Mouse (Mus musculus) ES-E14 (cell line): ENCODE data around the gene Hspbap1. TPM values are rescaled to one million over a fixed set of nuclear protein-coding genes. Genes with fewer than 3 reads are reported as not detected.
A peak's percentile ranks its signal among the peaks of the same experiment; 100 is the strongest.

Source experiments
- DNase-seq: peaks from one replicate; pipeline ENCODE4 v3.0.0-alpha.2; 2013; ENCODE audit warnings: low read depth, low spot score
- H3K27ac ChIP-seq: 2 replicates; pipeline ENCODE4 v1.5.1; 2012; ENCODE audit warnings: low read depth, mild to moderate bottlenecking, low read length, moderate library complexity, mixed read lengths; ENCODE audit not compliant: poor library complexity, insufficient read depth, severe bottlenecking
- H3K36me3 ChIP-seq: 2 replicates; pipeline ENCODE4 v1.6.1; 2012; ENCODE audit warnings: mild to moderate bottlenecking, low read length, moderate library complexity, mixed read lengths; ENCODE audit not compliant: control insufficient read depth, poor library complexity, insufficient read depth, severe bottlenecking
- H3K4me1 ChIP-seq, 2 experiments: fragments of 150-350 bp in 1 of 2; sonication (generic) in 1 of 2; 2 replicates each; pipeline ENCODE4 v1.6.1; 2012; ENCODE audit warnings: low read length in 2 of 2, mild to moderate bottlenecking in 1 of 2, mixed read lengths in 1 of 2; ENCODE audit not compliant: control insufficient read depth in 2 of 2, insufficient read depth in 2 of 2, poor library complexity in 1 of 2
- H3K4me3 ChIP-seq, 2 experiments: fragments of 150-350 bp in 1 of 2; sonication (generic) in 1 of 2; 2 replicates each; pipeline ENCODE4 v1.5.1; 2012; ENCODE audit warnings: low read length in 2 of 2, low read depth in 1 of 2, mild to moderate bottlenecking in 1 of 2, mixed read lengths in 1 of 2; ENCODE audit not compliant: insufficient read depth in 1 of 2, poor library complexity in 1 of 2, severe bottlenecking in 1 of 2
- H3K9ac ChIP-seq: 2 replicates; pipeline ENCODE4 v1.6.1; 2012; ENCODE audit warnings: low read depth, mild to moderate bottlenecking, low read length, mixed read lengths; ENCODE audit not compliant: poor library complexity, insufficient read depth, severe bottlenecking
- H3K9me3 ChIP-seq: fragments of 150-350 bp; sonication (generic); 2 replicates; pipeline ENCODE4 v1.6.1; 2012; ENCODE audit warnings: low read depth, mild to moderate bottlenecking, low read length; ENCODE audit not compliant: control insufficient read depth, insufficient read depth
- CHD2 ChIP-seq: IDR thresholded peaks from 2 replicates; pipeline ENCODE4 v1.6.1; 2014; ENCODE audit warnings: mild to moderate bottlenecking, low read depth, low read length, inconsistent platforms
- HCFC1 ChIP-seq: IDR thresholded peaks from 2 replicates; pipeline ENCODE4 v1.6.1; 2012; ENCODE audit warnings: low read length, inconsistent platforms, borderline replicate concordance; ENCODE audit not compliant: insufficient read depth
- MAFK ChIP-seq: IDR thresholded peaks from 2 replicates; pipeline ENCODE4 v1.6.1; 2014; ENCODE audit warnings: mild to moderate bottlenecking, low read depth, low read length, inconsistent platforms; ENCODE audit not compliant: insufficient read depth
- ZC3H11A ChIP-seq: IDR thresholded peaks from 2 replicates; pipeline ENCODE4 v1.6.1; 2012; ENCODE audit warnings: low read depth, mild to moderate bottlenecking, inconsistent platforms, low read length, borderline replicate concordance
- ZNF384 ChIP-seq: IDR thresholded peaks from 2 replicates; pipeline ENCODE4 v1.6.1; 2012; ENCODE audit warnings: low read depth, low read length, inconsistent platforms
- in situ Hi-C, 2 experiments: fragments of 600-800 bp; cut with MboI; formaldehyde crosslinking; loops; one replicate each; pipeline ENCODE4 v1.15.1; 2025; ENCODE audit warnings: low sequenced_read_pairs in 2 of 2, inconsistent platforms in 1 of 2; ENCODE audit not compliant: unreplicated experiment in 2 of 2
- total RNA-seq: library from RNA; depleted of rRNA; stranded (reverse); fragments of 300-350 nt; gene quantifications from 2 replicates; pipeline ENCODE4 v1.2.3, GENCODE M21; 2012

Hspbap1 gene
- total RNA-seq, 1 experiment: 73.5 TPM

- TF ChIP-seq CHD2: no peak
- TF ChIP-seq HCFC1: no peak
- TF ChIP-seq ZNF384: no peak
- TF ChIP-seq ZC3H11A: no peak
- TF ChIP-seq MAFK: no peak
- in situ Hi-C loops: no loop called here
- Histone ChIP-seq H3K9ac (no peak overlapping the region), H3K27ac (no peak overlapping the region), H3K9me3 (no peaks in the 10 kb centered on the region), H3K4me1 (0 out of 4 replicates have a peak, but pooled peaks cover 0 to 4% of the 10 kb centered on the region in 2 experiments), H3K4me3 (no peak overlapping the region), H3K36me3 (no peaks in the 10 kb centered on the region)
- no peak for DNase-seq
Measured at GRCm38 (mm10) chr16:35732096-35732495, 38.1 kb upstream of the Hspbap1 start.

- no peaks in the 10 kb centered on the region for H3K36me3 ChIP-seq
- in situ Hi-C loops: no loop called here
- DNase-seq: peak; percentile 61
- no peak overlapping the region for H3K4me3 ChIP-seq
- H3K27ac ChIP-seq: no peak overlapping the region
- TF ChIP-seq ZC3H11A (0 out of 2 replicates have a peak, but pooled peaks have one; percentile 1), CHD2 (no peak)
- H3K9ac ChIP-seq: no peak overlapping the region
- no peaks in the 10 kb centered on the region for H3K9me3 ChIP-seq
- peaks cover 0 to 4% of the 10 kb centered on the region in 2 experiments; a peak in 1 of 4 replicates for H3K4me1 ChIP-seq
Measured at GRCm38 (mm10) chr16:35734038-35734437, 36.1 kb upstream of the Hspbap1 start.

- Histone ChIP-seq H3K4me1 (peaks cover 0 to 4% of the 10 kb centered on the region in 2 experiments; a peak in 1 of 4 replicates), H3K9ac (no peak overlapping the region), H3K9me3 (no peaks in the 10 kb centered on the region), H3K27ac (no peak overlapping the region), H3K36me3 (no peaks in the 10 kb centered on the region; the same call in 1 of the 2 replicates), H3K4me3 (no peak overlapping the region)
- in situ Hi-C loops: no loop called here
- no peak for TF ChIP-seq ZNF384
- no peak for TF ChIP-seq HCFC1
- TF ChIP-seq MAFK: no peak
- TF ChIP-seq ZC3H11A: no peak
- TF ChIP-seq CHD2: no peak
- DNase-seq: peak; percentile 7
Measured at GRCm38 (mm10) chr16:35738096-35738767, 31.9 kb upstream of the Hspbap1 start.

GRCm38 (mm10) chr16:35739548-35739947, 30.6 kb upstream of the Hspbap1 start:
- Histone ChIP-seq H3K4me3 (no peak overlapping the region), H3K27ac (no peak overlapping the region), H3K9me3 (no peaks in the 10 kb centered on the region), H3K36me3 (no peaks in the 10 kb centered on the region; the same call in 1 of the 2 replicates), H3K9ac (no peak overlapping the region), H3K4me1 (peaks cover 0 to 4% of the 10 kb centered on the region in 2 experiments; a peak in 1 of 4 replicates)
- TF ChIP-seq ZNF384: no peak
- no peak for TF ChIP-seq CHD2
- TF ChIP-seq HCFC1: no peak
- TF ChIP-seq ZC3H11A: no peak
- no peak for TF ChIP-seq MAFK
- in situ Hi-C loops: no loop called here
- DNase-seq: no peak

GRCm38 (mm10) chr16:35740357-35740756, 29.8 kb upstream of the Hspbap1 start:
- in situ Hi-C loops: no loop called here
- TF ChIP-seq CHD2 (no peak), HCFC1 (no peak), MAFK (no peak), ZC3H11A (no peak), ZNF384 (no peak)
- H3K27ac ChIP-seq: no peak overlapping the region
- H3K9ac ChIP-seq: no peak overlapping the region
- H3K4me1 ChIP-seq: peaks cover 0 to 4% of the 10 kb centered on the region in 2 experiments; a peak in 1 of 4 replicates
- no peaks in the 10 kb centered on the region; the same call in 1 of the 2 replicates for H3K36me3 ChIP-seq
- H3K4me3 ChIP-seq: no peak overlapping the region
- DNase-seq: no peak
- H3K9me3 ChIP-seq: no peaks in the 10 kb centered on the region
